ENCODE assay signal across 39 mouse cellular contexts in genomic region chr7:44708093-44708492, GRCm38 (mm10). TPM values are rescaled to one million over a fixed set of nuclear protein-coding genes. Genes with fewer than 3 reads are reported as not detected.
"Had no signal": no experiment of that assay in that cellular context is flagged by ENCODE, and none has a peak within 500 bp of the region (broad histone marks: within the 10 kb centered on the region; RNA-seq: fewer than 3 reads in every experiment).

No protein-coding gene starts in this region.

RNA-seq across cellular contexts. Expression of gene Izumo2, which starts 0.4 kb away (rescaled TPM):
- total RNA-seq: left cerebral cortex, postnatal 10 days; left cerebral cortex, postnatal 14 days; left cerebral cortex, postnatal 25 days; left cerebral cortex, postnatal 36 days; left cerebral cortex, postnatal 4 days; liver, adult 2 months; megakaryocyte progenitor cell, adult 5-6 weeks; megakaryocyte, adult 5-6 weeks; megakaryocyte-erythroid progenitor cell, adult 5-6 weeks; midbrain, postnatal 0 days; monocyte, adult 5-6 weeks had no signal
- polyA plus RNA-seq: limb, embryonic 10.5 days; limb, embryonic 11.5 days; limb, embryonic 12.5 days; limb, embryonic 13.5 days; limb, embryonic 14.5 days; limb, embryonic 15.5 days; liver, adult 2 months; liver, embryonic 11.5 days; liver, embryonic 12.5 days; liver, embryonic 13.5 days; liver, embryonic 14.5 days; liver, embryonic 15.5 days; liver, embryonic 16.5 days; liver, postnatal 0 days; lung, adult 2 months; lung, embryonic 14.5 days; lung, embryonic 15.5 days; lung, embryonic 16.5 days; lung, postnatal 0 days; macrophage; midbrain, embryonic 10.5 days; midbrain, embryonic 11.5 days; midbrain, embryonic 12.5 days; midbrain, embryonic 13.5 days; midbrain, embryonic 14.5 days; midbrain, embryonic 15.5 days; midbrain, embryonic 16.5 days; midbrain, postnatal 0 days; myocyte; neural tube, embryonic 11.5 days had no signal

RNA-seq across cellular contexts. Expression of gene Myh14, which starts 37.5 kb away (rescaled TPM):
- total RNA-seq: megakaryocyte progenitor cell, adult 5-6 weeks; megakaryocyte, adult 5-6 weeks; megakaryocyte-erythroid progenitor cell, adult 5-6 weeks; monocyte, adult 5-6 weeks had no signal
- polyA plus RNA-seq: macrophage had no signal
